Mouse (Mus musculus): Measurements from ENCODE around the gene Btk. TPM values are rescaled to one million over a fixed set of nuclear protein-coding genes. Genes with fewer than 3 reads are reported as not detected.

Gene Btk
- total RNA-seq, 2 experiments from 2014 or later = 0.78 to 1.3 TPM

Other genes starting within 250 kb of the Btk start
- 10 to 100 TPM; 14.0 TPM for gene Drp2, start 179.0 kb downstream of the Btk start, total RNA-seq (2021)
- gene Taf7l, start 107.1 kb downstream of the Btk start, total RNA-seq (2021) = not detected
- gene Timm8a1, start 41.7 kb downstream of the Btk start, total RNA-seq (2021) = 10 to 100 TPM; 16.1 to 19.7 TPM
- gene Rpl36a, start 2.1 kb upstream of the Btk start, total RNA-seq (2021) = 100 to 1,000 TPM; 251 to 261 TPM
- gene Gla, start 17.6 kb upstream of the Btk start, total RNA-seq (2021) = 1 to 10 TPM; 2.0 to 2.5 TPM
- 10 to 100 TPM; 59.1 to 65.2 TPM for gene Hnrnph2, start 17.6 kb upstream of the Btk start, total RNA-seq (2021)
- gene Armcx4, start 102.9 kb upstream of the Btk start, total RNA-seq (2021) = 10 to 100 TPM; 25.4 to 29.8 TPM
- 10 to 100 TPM in 1 of 2 experiments, 1 to 10 TPM in 1; 9.4 to 12.7 TPM for gene Armcx1, start 134.4 kb upstream of the Btk start, total RNA-seq (2021)
- gene Armcx6, start 167.8 kb upstream of the Btk start, total RNA-seq (2021) = 10 to 100 TPM; 11.2 to 12.7 TPM
- 10 to 100 TPM; 49.8 to 54.3 TPM for gene Armcx3, start 173.0 kb upstream of the Btk start, total RNA-seq (2021)
- 10 to 100 TPM; 30.9 to 42.7 TPM for gene Armcx2, start 225.7 kb upstream of the Btk start, total RNA-seq (2021)